Mouse (Mus musculus): ENCODE measurements around the gene 4930404N11Rik.

DNA sequence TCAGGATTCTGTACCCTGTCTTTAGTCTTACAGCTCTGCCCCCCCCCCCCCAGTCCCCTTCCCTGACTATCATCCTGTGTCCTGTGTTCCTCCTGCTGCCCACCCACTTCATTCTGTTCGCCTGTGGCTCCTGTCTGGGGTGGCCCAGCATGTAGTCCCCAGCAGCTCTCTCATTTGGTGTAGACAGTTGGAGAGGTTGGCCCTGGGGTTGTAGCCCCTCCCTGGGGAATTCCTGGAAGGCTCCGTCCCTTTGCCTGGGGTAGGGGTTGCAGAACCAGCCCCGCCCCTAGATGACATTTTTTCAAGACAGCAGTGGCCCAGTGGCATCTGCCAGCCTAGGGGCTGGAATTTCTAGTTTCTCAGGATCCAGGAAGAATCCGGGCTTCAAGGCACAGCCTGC lies 7.4 kb downstream of the 4930404N11Rik start:
- no peak for TF ChIP-seq CTCF (IDR thresholded peaks at IDR 0.05; ENCODE audit: borderline replicate concordance, insufficient read depth, low read length)
- TF ChIP-seq POLR2A (IDR thresholded peaks at IDR 0.05; ENCODE audit: low read depth, low read length): no peak

Measured in embryonic fibroblast, embryonic 13.5 days (primary cell).